Mouse (Mus musculus) heart, embryonic 13.5 days (tissue): ENCODE measurements around the gene Lce3c. TPM values are rescaled to one million over a fixed set of nuclear protein-coding genes. Genes with fewer than 3 reads are reported as not detected.

Experiments
- ATAC-seq: fragments of 200-750 bp; cut with Nextera tagmentation; 2 replicates; pipeline ENCODE4 v1.8.0; 2017; ENCODE audit warnings: moderate TSS enrichment; ENCODE audit not compliant: insufficient number of reproducible peaks, low FRiP score, low TSS enrichment; ENCODE audit errors: extremely low read depth
- H3K27ac ChIP-seq: fragments of 300-500 bp; sonication (generic); replicated peaks from 2 replicates; pipeline ENCODE4 v1.5.1; 2015; ENCODE audit warnings: moderate library complexity, mild to moderate bottlenecking, inconsistent platforms
- H3K27me3 ChIP-seq: fragments of 300-500 bp; sonication (generic); replicated peaks from 2 replicates; pipeline ENCODE4 v1.6.1; 2015; ENCODE audit warnings: mild to moderate bottlenecking, inconsistent platforms
- H3K36me3 ChIP-seq: fragments of 300-500 bp; sonication (generic); 2 replicates; pipeline ENCODE4 v1.6.1; 2015; ENCODE audit warnings: mild to moderate bottlenecking, inconsistent platforms
- H3K4me1 ChIP-seq: fragments of 300-500 bp; sonication (generic); 2 replicates; pipeline ENCODE4 v1.6.1; 2015; ENCODE audit warnings: inconsistent platforms
- H3K4me2 ChIP-seq: fragments of 300-500 bp; sonication (generic); 2 replicates; pipeline ENCODE4 v1.6.1; 2015; ENCODE audit warnings: inconsistent platforms, mild to moderate bottlenecking, moderate library complexity
- H3K4me3 ChIP-seq: fragments of 300-500 bp; sonication (generic); 2 replicates; pipeline ENCODE4 v1.5.1; 2015; ENCODE audit warnings: moderate library complexity, mild to moderate bottlenecking, inconsistent platforms
- H3K9ac ChIP-seq: fragments of 300-500 bp; sonication (generic); 2 replicates; pipeline ENCODE4 v1.6.1; 2015; ENCODE audit warnings: inconsistent platforms, mild to moderate bottlenecking, moderate library complexity
- H3K9me3 ChIP-seq: fragments of 300-500 bp; sonication (generic); 2 replicates; pipeline ENCODE4 v1.6.1; 2016; ENCODE audit warnings: inconsistent platforms
- polyA plus RNA-seq: library from polyadenylated mRNA; unstranded; fragments of >200 nt; fragmentation: Nextera tagmentation; extraction: Ambion mirVana; gene quantifications from 2 replicates; pipeline ENCODE4 v1.2.1, GENCODE M21; 2015

Lce3c gene
- polyA plus RNA-seq, 1 experiment from 2014 or later = not detected

- no peaks in the 10 kb centered on the region for H3K9me3 ChIP-seq
- H3K36me3 ChIP-seq = no peaks in the 10 kb centered on the region
- H3K4me2 ChIP-seq = no peak within 1 kb of the TSS
- H3K9ac ChIP-seq = no peak within 1 kb of the TSS
- no peak within 1 kb of the TSS for H3K27ac ChIP-seq
- ATAC-seq = no peak
- H3K27me3 ChIP-seq = no peaks in the 10 kb centered on the region
- H3K4me3 ChIP-seq = no peak within 1 kb of the TSS
- H3K4me1 ChIP-seq = no peaks in the 10 kb centered on the region
Observed at GRCm38 (mm10) chr3:92991926-92992325, 47.6 kb downstream of the Lce3c start, which contains the start of gene Lce3f. TSS of gene Lce3f (plus strand) at chr3:92992226.

Other genes starting within 250 kb of the Lce3c start
- not detected in 2 replicates for gene Lce1e, start 235.4 kb upstream of the Lce3c start, polyA plus RNA-seq
- not detected in 2 replicates for gene Lce1f, start 224.1 kb upstream of the Lce3c start, polyA plus RNA-seq
- gene Gm38119, start 205.4 kb upstream of the Lce3c start, polyA plus RNA-seq = not detected in 2 replicates
- not detected in 2 replicates for gene Lce1g, start 192.1 kb upstream of the Lce3c start, polyA plus RNA-seq
- gene Lce1h, start 179.4 kb upstream of the Lce3c start, polyA plus RNA-seq = not detected in 2 replicates
- gene Lce1i, start 165.6 kb upstream of the Lce3c start, polyA plus RNA-seq = not detected in 2 replicates
- gene Lce1j, start 154.0 kb upstream of the Lce3c start, polyA plus RNA-seq = not detected in 2 replicates
- gene Lce1k, start 136.6 kb upstream of the Lce3c start, polyA plus RNA-seq = not detected in 2 replicates
- gene Kprp, start 117.2 kb upstream of the Lce3c start, polyA plus RNA-seq = not detected in 2 replicates
- gene Lce1l, start 93.2 kb upstream of the Lce3c start, polyA plus RNA-seq = not detected in 2 replicates
- not detected in 2 replicates for gene 2310050C09Rik, start 74.3 kb upstream of the Lce3c start, polyA plus RNA-seq
- gene Lce3a, start 18.3 kb upstream of the Lce3c start, polyA plus RNA-seq = not detected in 2 replicates
- gene Lce3b, start 11.5 kb upstream of the Lce3c start, polyA plus RNA-seq = not detected in 2 replicates
- not detected in 2 replicates for gene Lce3d, start 12.9 kb downstream of the Lce3c start, polyA plus RNA-seq
- not detected in 2 replicates for gene Lce3e, start 22.6 kb downstream of the Lce3c start, polyA plus RNA-seq
- gene Lce3f, start 47.7 kb downstream of the Lce3c start, polyA plus RNA-seq = not detected in 2 replicates
- 0.43 TPM in 1 of 2 replicates, not detected in the other for gene Crct1, start 71.2 kb downstream of the Lce3c start, polyA plus RNA-seq
- gene Lce1m, start 74.6 kb downstream of the Lce3c start, polyA plus RNA-seq = not detected in 2 replicates
- gene Gm4858, start 124.3 kb downstream of the Lce3c start, polyA plus RNA-seq = not detected in 2 replicates
- gene Crnn, start 200.3 kb downstream of the Lce3c start, polyA plus RNA-seq = not detected in 2 replicates